Mouse (Mus musculus) forebrain, postnatal 0 days (tissue): Measurements from ENCODE around the gene Fcor. TPM values are rescaled to one million over a fixed set of nuclear protein-coding genes. Genes with fewer than 3 reads are reported as not detected.

Experiments used
- ATAC-seq: fragments of 200-750 bp; cut with Nextera tagmentation; 2 replicates; pipeline ENCODE4 v1.8.0; 2017; ENCODE audit warnings: mild to moderate bottlenecking, moderate library complexity
- DNase-seq: peaks from one replicate; pipeline ENCODE4 v3.0.0-alpha.2; 2015
- H3K27ac ChIP-seq: fragments of 300-500 bp; sonication (generic); 2 replicates; pipeline ENCODE4 v1.5.1; 2014; ENCODE audit warnings: low read depth, mild to moderate bottlenecking, antibody characterized with exemption, low read length, moderate library complexity, mixed read lengths
- H3K27me3 ChIP-seq: fragments of 300-500 bp; sonication (generic); 2 replicates; pipeline ENCODE4 v1.6.1; 2014; ENCODE audit warnings: mild to moderate bottlenecking, low read length, mixed read lengths; ENCODE audit not compliant: insufficient read depth
- H3K36me3 ChIP-seq: fragments of 300-500 bp; sonication (generic); 2 replicates; pipeline ENCODE4 v1.6.1; 2014; ENCODE audit warnings: mild to moderate bottlenecking, moderate library complexity; ENCODE audit not compliant: insufficient read depth
- H3K4me1 ChIP-seq: fragments of 300-500 bp; sonication (generic); 2 replicates; pipeline ENCODE4 v1.6.1; 2014; ENCODE audit warnings: antibody characterized with exemption; ENCODE audit not compliant: insufficient read depth
- H3K4me2 ChIP-seq: fragments of 300-500 bp; sonication (generic); 2 replicates; pipeline ENCODE4 v1.6.1; 2014; ENCODE audit warnings: low read depth, mild to moderate bottlenecking, moderate library complexity
- H3K4me3 ChIP-seq: fragments of 300-500 bp; sonication (generic); 2 replicates; pipeline ENCODE4 v1.5.1; 2014; ENCODE audit warnings: low read depth, low read length, mixed read lengths
- H3K9ac ChIP-seq: fragments of 300-500 bp; sonication (generic); 2 replicates; pipeline ENCODE4 v1.6.1; 2014; ENCODE audit warnings: mild to moderate bottlenecking
- H3K9me3 ChIP-seq: fragments of 300-500 bp; sonication (generic); 2 replicates; pipeline ENCODE4 v1.6.1; 2016; ENCODE audit warnings: low read length
- CTCF ChIP-seq: sonication (generic); IDR thresholded peaks from 2 replicates; pipeline ENCODE4 v1.5.1; 2016; ENCODE audit warnings: antibody characterized with exemption, control low read depth, low read depth
- WGBS: fragments of 180-500 bp; shearing (Covaris S2); extraction: QIAGEN DNeasy Blood & Tissue Kit; methylation state at CpG from one replicate; pipeline ENCODE4 v1.1.7; 2014; 5-methylcytosine and 5-hydroxymethylcytosine counted together
- polyA plus RNA-seq: library from polyadenylated mRNA; unstranded; fragments of >200 nt; fragmentation: Nextera tagmentation; extraction: Ambion mirVana; gene quantifications from 2 replicates; pipeline ENCODE4 v1.2.1, GENCODE M21; 2015
- total RNA-seq: library from RNA; depleted of rRNA; stranded (reverse); fragments of >200 nt; gene quantifications from 2 replicates; pipeline ENCODE4 v1.2.3, GENCODE M21; 2014

Fcor gene
- total and polyA plus RNA-seq, 2 experiments from 2014 or later = 9.8 to 21.0 TPM

DNA sequence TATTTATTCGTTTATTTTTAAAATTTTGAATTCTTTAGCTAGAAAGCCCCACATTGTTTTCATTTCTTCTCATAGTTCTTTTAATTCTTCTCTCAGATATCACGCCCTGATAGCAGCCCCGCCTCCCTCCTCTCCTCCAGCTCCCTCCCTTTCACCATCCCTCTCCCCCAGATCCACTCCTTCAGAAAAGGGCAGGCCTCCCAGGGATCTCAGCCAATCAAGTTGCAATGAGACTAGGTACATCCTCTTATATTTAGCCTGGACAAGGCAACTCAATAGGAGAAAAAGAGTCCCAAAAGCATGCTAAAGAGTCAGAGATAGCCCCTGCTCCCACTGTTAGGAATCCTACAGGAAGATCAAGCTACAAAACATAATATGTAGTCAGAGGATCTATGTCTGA, 2.5 kb upstream of the Fcor start:
- no peak overlapping the region for H3K4me2 ChIP-seq
- no peak overlapping the region for H3K9ac ChIP-seq
- DNase-seq (no peak), ATAC-seq (no peak)
- H3K4me3 ChIP-seq = no peak overlapping the region
- no peak for TF ChIP-seq CTCF
- peaks cover 8% of the 10 kb centered on the region; the same call in 1 of the 2 replicates for H3K36me3 ChIP-seq
- 43% methylated on average over 3 of the region's 3 CpGs for WGBS
- no peaks in the 10 kb centered on the region for H3K4me1 ChIP-seq
- H3K27ac ChIP-seq = no peak overlapping the region
- H3K27me3 ChIP-seq = no peaks in the 10 kb centered on the region
- no peaks in the 10 kb centered on the region for H3K9me3 ChIP-seq

DNA sequence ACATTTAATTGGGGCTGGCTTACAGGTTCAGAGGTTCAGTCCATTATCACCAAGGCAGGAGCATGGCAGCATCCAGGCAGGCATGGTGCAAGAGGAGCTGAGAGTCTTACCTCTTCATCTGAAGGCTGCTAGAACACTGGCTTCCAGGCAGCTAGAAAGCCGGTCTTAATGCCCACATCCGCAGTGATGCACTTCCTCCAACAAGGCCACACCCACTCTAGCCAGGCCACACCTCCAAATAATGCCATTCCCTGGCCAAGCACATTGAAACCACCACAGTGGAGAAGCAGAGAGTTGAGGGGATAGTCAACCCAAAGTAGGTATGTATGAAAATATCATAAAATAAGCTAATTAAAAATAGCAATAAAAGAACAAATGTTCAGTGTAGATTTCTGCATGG, 1.8 kb downstream of the Fcor start:
- H3K4me2 ChIP-seq = no peak overlapping the region
- H3K27ac ChIP-seq = no peak overlapping the region
- no peak overlapping the region for H3K9ac ChIP-seq
- TF ChIP-seq CTCF = no peak
- no peaks in the 10 kb centered on the region for H3K4me1 ChIP-seq
- DNase-seq = no peak
- H3K27me3 ChIP-seq = no peaks in the 10 kb centered on the region
- H3K4me3 ChIP-seq = no peak overlapping the region
- no peaks in the 10 kb centered on the region for H3K36me3 ChIP-seq
- ATAC-seq = no peak
- no peaks in the 10 kb centered on the region for H3K9me3 ChIP-seq
- WGBS = 82% methylated on average over 2 of the region's 2 CpGs

DNA sequence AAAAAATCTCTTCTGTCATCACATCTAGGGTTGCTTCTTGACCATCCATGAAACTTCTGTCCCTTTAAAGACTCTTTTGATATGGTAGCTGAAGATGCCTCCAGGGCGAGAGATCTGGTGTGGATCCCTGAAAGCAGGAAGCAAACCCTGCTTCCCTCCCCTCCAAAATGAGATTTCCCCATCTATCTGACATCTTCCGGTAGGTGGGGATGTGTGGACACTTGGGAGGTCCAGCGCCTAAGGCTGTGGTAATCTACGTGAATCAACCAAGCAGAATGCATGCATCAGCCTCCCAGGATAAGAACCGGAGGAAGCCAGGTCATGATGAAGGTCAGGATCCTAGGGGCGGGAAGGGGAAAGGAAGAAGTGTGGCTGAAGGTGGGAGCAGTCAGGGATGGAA, 6.7 kb downstream of the Fcor start, which contains the start of gene Mcemp1:
Mcemp1 (plus strand) TSS at position 248 of the 400 bp plus-strand sequence.
- H3K27ac ChIP-seq = no peak within 1 kb of the TSS
- H3K36me3 ChIP-seq = no peaks in the 10 kb centered on the region
- ATAC-seq (no peak), DNase-seq (no peak)
- 79% methylated on average over 6 of the region's 6 CpGs for WGBS
- no peak within 1 kb of the TSS for H3K9ac ChIP-seq
- H3K4me3 ChIP-seq = no peak within 1 kb of the TSS
- H3K9me3 ChIP-seq = no peaks in the 10 kb centered on the region
- H3K4me2 ChIP-seq = no peak within 1 kb of the TSS
- TF ChIP-seq CTCF = no peak
- H3K4me1 ChIP-seq = no peaks in the 10 kb centered on the region
- no peaks in the 10 kb centered on the region for H3K27me3 ChIP-seq

DNA sequence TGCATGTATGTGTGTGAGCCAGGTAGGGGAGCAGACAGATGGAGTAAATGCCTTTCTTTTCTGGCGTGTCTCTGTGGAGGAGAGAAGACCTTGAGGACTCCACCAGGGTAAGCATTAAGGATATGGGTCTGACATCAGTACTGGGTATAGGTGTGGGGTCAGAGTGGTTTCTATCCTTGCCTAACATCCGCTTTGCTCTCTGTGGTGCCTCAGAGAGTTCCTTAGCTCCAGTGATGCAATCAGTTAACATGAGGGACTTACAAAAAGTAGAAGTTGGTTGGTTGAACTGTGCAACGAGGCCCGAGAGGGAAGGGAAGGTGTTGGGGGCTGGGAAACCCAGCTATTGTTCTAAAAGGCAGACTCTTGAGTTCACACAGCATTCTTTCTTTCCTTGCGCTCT, 7.8 kb downstream of the Fcor start:
- H3K36me3 ChIP-seq = no peaks in the 10 kb centered on the region

DNA sequence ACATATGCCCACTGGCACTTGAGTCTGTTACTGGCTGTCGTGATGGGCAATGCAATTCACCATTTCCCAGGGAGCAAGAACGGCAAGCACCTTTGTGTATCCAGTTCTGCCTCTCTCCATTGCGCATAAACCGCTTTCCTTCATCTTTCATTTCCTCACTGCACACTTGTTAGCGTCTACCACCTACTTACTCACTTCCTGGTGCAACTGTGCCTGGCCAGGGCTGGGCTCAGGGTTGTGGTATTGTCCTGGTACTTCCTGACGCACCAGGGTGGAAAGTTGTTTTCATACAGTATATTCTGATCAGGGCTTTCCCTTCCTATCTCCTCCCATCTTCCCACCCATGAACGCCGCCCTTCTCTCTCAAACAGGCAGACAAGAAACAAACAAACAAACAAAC, 11.3 kb downstream of the Fcor start:
- Histone ChIP-seq H3K4me2 (no peak overlapping the region), H3K27me3 (no peaks in the 10 kb centered on the region), H3K27ac (no peak overlapping the region), H3K4me3 (no peak overlapping the region), H3K4me1 (no peaks in the 10 kb centered on the region), H3K9ac (no peak overlapping the region), H3K9me3 (no peaks in the 10 kb centered on the region), H3K36me3 (no peaks in the 10 kb centered on the region)
- no peak for DNase-seq
- WGBS = 86% methylated on average over 8 of the region's 8 CpGs
- TF ChIP-seq CTCF = no peak
- no peak for ATAC-seq

More for the DNA sequence above, 7.8 kb downstream of the Fcor start:
- TF ChIP-seq CTCF = no peak
- ATAC-seq (no peak), DNase-seq (no peak)
- Histone ChIP-seq H3K9ac (no peak overlapping the region), H3K4me1 (no peaks in the 10 kb centered on the region), H3K9me3 (no peaks in the 10 kb centered on the region), H3K27me3 (no peaks in the 10 kb centered on the region), H3K4me2 (no peak overlapping the region), H3K4me3 (no peak overlapping the region), H3K27ac (no peak overlapping the region)
- 53% methylated on average over 5 of the region's 5 CpGs for WGBS

GRCm38 (mm10) chr8:3656725-3657381, 15.3 kb downstream of the Fcor start:
- peak overlapping the region; percentile 5; the same call in 1 of the 2 replicates for H3K4me2 ChIP-seq
- TF ChIP-seq CTCF = no peak
- no peaks in the 10 kb centered on the region for H3K27me3 ChIP-seq
- DNase-seq (peak; percentile 37), ATAC-seq (peak; percentile 61)
- no peak overlapping the region for H3K4me3 ChIP-seq
- WGBS = 18% methylated on average over 7 of the region's 7 CpGs
- H3K27ac ChIP-seq = no peak overlapping the region
- H3K9me3 ChIP-seq = no peaks in the 10 kb centered on the region
- H3K9ac ChIP-seq = no peak overlapping the region
- no peaks in the 10 kb centered on the region for H3K4me1 ChIP-seq
- H3K36me3 ChIP-seq = no peaks in the 10 kb centered on the region

- 69% methylated on average over 3 of the region's 3 CpGs for WGBS
- Histone ChIP-seq H3K27me3 (no peaks in the 10 kb centered on the region), H3K9ac (no peak within 1 kb of the TSS), H3K4me2 (no peak within 1 kb of the TSS), H3K4me1 (no peaks in the 10 kb centered on the region), H3K27ac (no peak within 1 kb of the TSS), H3K36me3 (no peaks in the 10 kb centered on the region), H3K4me3 (no peak within 1 kb of the TSS), H3K9me3 (no peaks in the 10 kb centered on the region)
- no peak for ATAC-seq
- TF ChIP-seq CTCF = no peak
- no peak for DNase-seq
These were observed 16.6 kb downstream of the Fcor start, which contains the start of gene Retn for GRCm38 (mm10) chr8:3655526-3655925. Retn (plus strand) TSS chr8:3655770.
